ENCODE assay signal across 8 mouse cellular contexts in the genomic region with DNA sequence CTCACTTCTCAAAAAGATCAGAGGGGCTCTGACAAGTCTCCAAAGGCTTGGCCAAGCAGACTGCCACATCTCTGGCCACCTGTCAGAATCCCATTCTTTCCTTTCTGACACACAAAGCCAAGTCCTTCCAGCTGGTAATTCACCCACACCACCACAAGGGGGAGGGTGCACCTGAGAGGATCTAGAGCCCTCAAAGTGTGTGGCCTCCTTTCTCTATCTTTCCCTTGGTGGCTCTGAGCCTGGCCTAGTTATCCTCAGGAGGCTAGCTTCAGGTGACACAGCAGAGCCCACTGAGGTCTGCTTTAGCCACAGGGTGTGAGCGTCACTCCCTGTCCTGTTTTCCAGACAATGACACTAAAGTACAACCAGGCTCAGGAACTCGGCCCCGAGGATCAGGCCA. TPM values are rescaled to one million over a fixed set of nuclear protein-coding genes. Genes with fewer than 3 reads are reported as not detected.
DNase-seq lines count a peak whose midpoint lies in the region; ATAC-seq and TF ChIP-seq lines count a peak whose summit lies in the region.

No protein-coding gene starts in this region.

- H3K4me2 ChIP-seq in forebrain, embryonic 11.5 days (ENCODE audit: low read depth, low read length, severe bottlenecking) = no peak overlapping the region
- H3K4me2 ChIP-seq in forebrain, embryonic 16.5 days (ENCODE audit: low read length) = no peak overlapping the region

- peaks cover 4% of the 10 kb centered on the region; the same call in 1 of the 2 replicates for H3K36me3 ChIP-seq in forebrain, embryonic 11.5 days (ENCODE audit: control insufficient read depth, insufficient read depth, low read length)
- H3K36me3 ChIP-seq in forebrain, embryonic 16.5 days (ENCODE audit: control insufficient read depth, insufficient read depth) = peaks cover 12% of the 10 kb centered on the region
- peaks cover 2% of the 10 kb centered on the region; the same call in 1 of the 2 replicates for H3K36me3 ChIP-seq in kidney, adult 2 months (ENCODE audit: control insufficient read depth, insufficient read depth, low read length)

- no peaks in the 10 kb centered on the region for H3K9me3 ChIP-seq in forebrain, embryonic 11.5 days (ENCODE audit: control insufficient read depth, low read length)
- H3K9me3 ChIP-seq in forebrain, embryonic 16.5 days (ENCODE audit: control insufficient read depth, low read length) = no peaks in the 10 kb centered on the region

- peak; percentile 81 for DNase-seq in forebrain, embryonic 11.5 days (ENCODE audit: low spot score)
- peak; percentile 53 for DNase-seq in A20 (ENCODE audit: low read depth, low spot score)
- DNase-seq in kidney, adult 2 months = peak; percentile 73
- DNase-seq in lung, postnatal 25 days (ENCODE audit: low spot score) = peak; percentile 48
- DNase-seq in spleen, postnatal 36 days (ENCODE audit: low spot score in 2 of 2) = peak; percentile 44 to 54

- H3K9ac ChIP-seq in forebrain, embryonic 11.5 days (ENCODE audit: low read length) = no peak overlapping the region
- no peak overlapping the region for H3K9ac ChIP-seq in forebrain, embryonic 16.5 days (replicated peaks; ENCODE audit: low read depth, low read length)

- 0 out of 2 replicates have a peak, but pooled peaks have one; percentile 26 for ATAC-seq in forebrain, embryonic 11.5 days (replicated peaks; ENCODE audit: low FRiP score)
- no peak for ATAC-seq in forebrain, embryonic 16.5 days
- ATAC-seq in erythroblast, adult 5-6 weeks (replicated peaks; ENCODE audit: low FRiP score, poor library complexity, severe bottlenecking) = peak; percentile 59

- H3K4me3 ChIP-seq in forebrain, embryonic 11.5 days (ENCODE audit: low read depth, low read length) = no peak overlapping the region
- H3K4me3 ChIP-seq in forebrain, embryonic 16.5 days (replicated peaks; ENCODE audit: low read length) = no peak overlapping the region
- no peak overlapping the region for H3K4me3 ChIP-seq in bone marrow, adult 2 months (replicated peaks; ENCODE audit: control insufficient read depth, low read depth, low read length)
- H3K4me3 ChIP-seq in kidney, adult 2 months (ENCODE audit: insufficient read depth, low read depth, low read length) = no peak overlapping the region

- TF ChIP-seq CTCF in bone marrow, adult 2 months (IDR thresholded peaks at IDR 0.05; ENCODE audit: control insufficient read depth, insufficient read depth, low read length) = peak; percentile 74
- peak; percentile 73 for TF ChIP-seq CTCF in kidney, adult 2 months (conservative IDR thresholded peaks at IDR 0.05; ENCODE audit: insufficient read depth, insufficient read length, low read depth, low read length)

- TF ChIP-seq POLR2A in bone marrow, adult 2 months (IDR thresholded peaks at IDR 0.05; ENCODE audit: borderline replicate concordance, control insufficient read depth, low read depth, low read length) = no peak
- no peak for TF ChIP-seq POLR2A in kidney, adult 2 months (IDR thresholded peaks at IDR 0.05; ENCODE audit: low read depth, low read length)

- H3K27me3 ChIP-seq in forebrain, embryonic 11.5 days (ENCODE audit: control insufficient read depth, insufficient read depth, low read length) = no peaks in the 10 kb centered on the region
- H3K27me3 ChIP-seq in forebrain, embryonic 16.5 days (replicated peaks; ENCODE audit: control insufficient read depth, insufficient read depth, low read length) = no peaks in the 10 kb centered on the region
- no peaks in the 10 kb centered on the region for H3K27me3 ChIP-seq in kidney, adult 2 months (replicated peaks; ENCODE audit: control insufficient read depth, insufficient read depth, low read length)

- 87% methylated on average over 3 of the region's 3 CpGs for WGBS in forebrain, embryonic 11.5 days
- WGBS in forebrain, embryonic 16.5 days = 82% methylated on average over 3 of the region's 3 CpGs
- 94% methylated on average over 3 of the region's 3 CpGs for WGBS in bone marrow, adult 2 months
- 44% methylated on average over 3 of the region's 3 CpGs for WGBS in kidney, adult 2 months

- no peaks in the 10 kb centered on the region for H3K4me1 ChIP-seq in forebrain, embryonic 11.5 days (replicated peaks; ENCODE audit: control insufficient read depth, insufficient read depth, low read length)
- H3K4me1 ChIP-seq in forebrain, embryonic 16.5 days (replicated peaks; ENCODE audit: control insufficient read depth, insufficient read depth, low read length) = no peaks in the 10 kb centered on the region
- peaks cover 1% of the 10 kb centered on the region; the same call in 1 of the 2 replicates for H3K4me1 ChIP-seq in bone marrow, adult 2 months (ENCODE audit: control insufficient read depth, insufficient read depth, low read length)
- no peaks in the 10 kb centered on the region for H3K4me1 ChIP-seq in kidney, adult 2 months (ENCODE audit: control insufficient read depth, insufficient read depth, low read length)

- H3K27ac ChIP-seq in forebrain, embryonic 11.5 days (ENCODE audit: low read depth, low read length) = no peak overlapping the region
- H3K27ac ChIP-seq in forebrain, embryonic 16.5 days (ENCODE audit: low read length) = no peak overlapping the region
- no peak overlapping the region for H3K27ac ChIP-seq in bone marrow, adult 2 months (ENCODE audit: control insufficient read depth, insufficient read depth, low read depth, low read length, poor library complexity)
- no peak overlapping the region for H3K27ac ChIP-seq in kidney, adult 2 months (ENCODE audit: insufficient read depth, low read depth, low read length)

RNA-seq across cellular contexts. Expression of a gene that starts 7.6 kb away (rescaled TPM):
- 13.1 and 13.2 TPM in 2 replicates for polyA plus RNA-seq in forebrain, embryonic 11.5 days (2014; fragmentation: Nextera tagmentation; extraction: Ambion mirVana)
- 26.0 and 35.6 TPM in 2 replicates for polyA plus RNA-seq in forebrain, embryonic 16.5 days (2015; fragmentation: Nextera tagmentation; extraction: Ambion mirVana)
- 2.3 and 5.8 TPM in 2 replicates for polyA plus RNA-seq in bone marrow, adult 2 months (2011; ENCODE audit: insufficient read depth, insufficient read length, low replicate concordance, missing spikeins)
- total RNA-seq in erythroblast, adult 5-6 weeks (2015; ENCODE audit: low replicate concordance) = 2.1 and 2.9 TPM in 2 replicates
- total RNA-seq in erythroblast, adult 5-6 weeks (2017; ENCODE audit: low replicate concordance) = 0.43 and 0.98 TPM in 2 replicates
- polyA plus RNA-seq in kidney, adult 2 months (2012; rRNA removed) = 23.2 and 32.9 TPM in 2 replicates

RNA-seq across cellular contexts. Expression of a gene that starts 11.4 kb away (rescaled TPM):
- 14.1 and 15.0 TPM in 2 replicates for polyA plus RNA-seq in forebrain, embryonic 11.5 days (2014; fragmentation: Nextera tagmentation; extraction: Ambion mirVana)
- polyA plus RNA-seq in forebrain, embryonic 16.5 days (2015; fragmentation: Nextera tagmentation; extraction: Ambion mirVana) = 16.3 and 19.3 TPM in 2 replicates
- polyA plus RNA-seq in bone marrow, adult 2 months (2011; ENCODE audit: insufficient read depth, insufficient read length, low replicate concordance, missing spikeins) = 16.5 and 36.5 TPM in 2 replicates
- 9.6 and 10.0 TPM in 2 replicates for total RNA-seq in erythroblast, adult 5-6 weeks (2015; ENCODE audit: low replicate concordance)
- total RNA-seq in erythroblast, adult 5-6 weeks (2017; ENCODE audit: low replicate concordance) = 15.8 and 20.8 TPM in 2 replicates
- polyA plus RNA-seq in kidney, adult 2 months (2012; rRNA removed) = 68.4 and 75.7 TPM in 2 replicates

RNA-seq across cellular contexts. Expression of a gene that starts 11.7 kb away (rescaled TPM):
- polyA plus RNA-seq in forebrain, embryonic 11.5 days (2014; fragmentation: Nextera tagmentation; extraction: Ambion mirVana) = 10.1 and 10.2 TPM in 2 replicates
- 14.8 and 15.4 TPM in 2 replicates for polyA plus RNA-seq in forebrain, embryonic 16.5 days (2015; fragmentation: Nextera tagmentation; extraction: Ambion mirVana)
- 3.4 and 4.4 TPM in 2 replicates for polyA plus RNA-seq in bone marrow, adult 2 months (2011; ENCODE audit: insufficient read depth, insufficient read length, low replicate concordance, missing spikeins)
- 0.58 and 1.9 TPM in 2 replicates for total RNA-seq in erythroblast, adult 5-6 weeks (2015; ENCODE audit: low replicate concordance)
- 2.0 and 4.5 TPM in 2 replicates for total RNA-seq in erythroblast, adult 5-6 weeks (2017; ENCODE audit: low replicate concordance)
- polyA plus RNA-seq in kidney, adult 2 months (2012; rRNA removed) = 2.2 and 2.7 TPM in 2 replicates

RNA-seq across cellular contexts. Expression of a gene that starts 13.5 kb away (rescaled TPM):
- not detected in 2 replicates for polyA plus RNA-seq in forebrain, embryonic 11.5 days (2014; fragmentation: Nextera tagmentation; extraction: Ambion mirVana)
- 1.1 TPM in 1 of 2 replicates, not detected in the other for polyA plus RNA-seq in forebrain, embryonic 16.5 days (2015; fragmentation: Nextera tagmentation; extraction: Ambion mirVana)
- polyA plus RNA-seq in bone marrow, adult 2 months (2011; ENCODE audit: insufficient read depth, insufficient read length, low replicate concordance, missing spikeins) = 9.6 and 12.2 TPM in 2 replicates
- total RNA-seq in erythroblast, adult 5-6 weeks (2015; ENCODE audit: low replicate concordance) = not detected in 2 replicates
- not detected in 2 replicates for total RNA-seq in erythroblast, adult 5-6 weeks (2017; ENCODE audit: low replicate concordance)
- polyA plus RNA-seq in kidney, adult 2 months (2012; rRNA removed) = 124 TPM in 1 of 2 replicates, not detected in the other

RNA-seq across cellular contexts. Expression of a gene that starts 23.5 kb away (rescaled TPM):
- 677 and 686 TPM in 2 replicates for polyA plus RNA-seq in forebrain, embryonic 11.5 days (2014; fragmentation: Nextera tagmentation; extraction: Ambion mirVana)
- 148 and 173 TPM in 2 replicates for polyA plus RNA-seq in forebrain, embryonic 16.5 days (2015; fragmentation: Nextera tagmentation; extraction: Ambion mirVana)
- 261 and 459 TPM in 2 replicates for polyA plus RNA-seq in bone marrow, adult 2 months (2011; ENCODE audit: insufficient read depth, insufficient read length, low replicate concordance, missing spikeins)
- 268 and 318 TPM in 2 replicates for total RNA-seq in erythroblast, adult 5-6 weeks (2015; ENCODE audit: low replicate concordance)
- total RNA-seq in erythroblast, adult 5-6 weeks (2017; ENCODE audit: low replicate concordance) = 123 and 215 TPM in 2 replicates
- 6.6 and 7.1 TPM in 2 replicates for polyA plus RNA-seq in kidney, adult 2 months (2012; rRNA removed)
